Mouse (Mus musculus): Measurements from ENCODE around the gene Pkp1. TPM values are rescaled to one million over a fixed set of nuclear protein-coding genes. Genes with fewer than 3 reads are reported as not detected.

Pkp1 gene
- polyA plus RNA-seq, 1 experiment from 2014 or later = 0.10 TPM

DNA sequence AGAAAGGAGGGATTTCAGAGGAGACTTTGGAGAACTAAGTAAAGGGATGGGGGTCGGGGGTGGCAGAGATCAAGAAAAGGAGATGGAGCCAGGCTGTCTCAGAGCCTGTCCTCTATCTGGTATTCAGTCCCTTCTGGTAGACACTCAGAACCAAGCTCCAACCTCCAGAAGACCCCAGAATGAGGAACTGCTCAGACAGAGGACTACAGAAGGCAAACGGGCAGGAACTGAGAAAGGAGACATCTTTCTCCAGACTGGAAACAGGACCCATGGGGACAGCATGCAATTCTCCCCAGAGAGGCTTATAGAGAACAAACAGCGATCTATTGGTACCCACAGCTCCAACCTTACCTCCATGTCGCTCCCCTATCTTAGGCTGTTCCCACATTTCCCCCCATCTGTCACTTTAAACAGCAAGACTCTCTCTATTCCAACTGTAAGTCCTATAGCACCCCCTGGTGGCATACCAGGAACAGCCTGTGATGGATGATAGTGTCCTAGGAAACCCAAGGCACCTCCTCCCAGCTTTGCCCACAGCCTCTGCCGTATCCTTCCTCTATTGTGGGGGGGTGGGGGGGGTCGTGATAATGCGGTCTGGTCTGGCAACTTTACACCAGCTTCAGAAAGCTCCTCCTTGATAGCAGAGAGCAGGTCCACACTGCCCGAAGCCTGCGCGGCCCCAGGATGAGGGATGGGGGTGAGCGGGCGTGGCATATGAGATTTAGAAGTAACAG lies 25.7 kb upstream of the Pkp1 start:
- Histone ChIP-seq H3K27ac (ENCODE audit: low read depth, low read length) (no peak overlapping the region), H3K27me3 (replicated peaks; ENCODE audit: control insufficient read depth, insufficient read depth, low read length) (peaks cover 16% of the 10 kb centered on the region; the same call in 1 of the 2 replicates), H3K4me2 (no peak overlapping the region), H3K9me3 (ENCODE audit: control insufficient read depth, low read length) (no peaks in the 10 kb centered on the region), H3K4me3 (ENCODE audit: low read depth, low read length) (no peak overlapping the region), H3K9ac (ENCODE audit: low read depth, low read length) (no peak overlapping the region), H3K36me3 (ENCODE audit: control insufficient read depth, insufficient read depth, low read length) (no peaks in the 10 kb centered on the region), H3K4me1 (replicated peaks; ENCODE audit: control insufficient read depth, insufficient read depth, low read length) (peaks cover 11% of the 10 kb centered on the region)
- DNase-seq (ENCODE audit: low spot score) (peak; percentile 73), ATAC-seq (replicated peaks; ENCODE audit: low FRiP score) (peak; percentile 26; the same call in 1 of the 2 replicates)
- WGBS = 37% methylated on average over 12 of the region's 12 CpGs

- no peak overlapping the region for H3K4me3 ChIP-seq (ENCODE audit: low read depth, low read length)
- no peaks in the 10 kb centered on the region for H3K36me3 ChIP-seq (ENCODE audit: control insufficient read depth, insufficient read depth, low read length)
- H3K4me2 ChIP-seq = no peak overlapping the region
- no peaks in the 10 kb centered on the region for H3K9me3 ChIP-seq (ENCODE audit: control insufficient read depth, low read length)
- DNase-seq (ENCODE audit: low spot score) (no peak), ATAC-seq (replicated peaks; ENCODE audit: low FRiP score) (no peak)
- no peak overlapping the region for H3K27ac ChIP-seq (ENCODE audit: low read depth, low read length)
- peaks cover 16% of the 10 kb centered on the region; the same call in 1 of the 2 replicates for H3K27me3 ChIP-seq (replicated peaks; ENCODE audit: control insufficient read depth, insufficient read depth, low read length)
- H3K4me1 ChIP-seq (replicated peaks; ENCODE audit: control insufficient read depth, insufficient read depth, low read length) = peaks cover 11% of the 10 kb centered on the region
- H3K9ac ChIP-seq (ENCODE audit: low read depth, low read length) = no peak overlapping the region
- 91% methylated on average over 2 of the region's 2 CpGs for WGBS
Observed at GRCm38 (mm10) chr1:135943713-135944112, 24.7 kb upstream of the Pkp1 start.

- peak overlapping the region; percentile 64 for H3K27ac ChIP-seq (ENCODE audit: low read depth, low read length)
Observed at GRCm38 (mm10) chr1:135942116-135942515, 23.1 kb upstream of the Pkp1 start.

GRCm38 (mm10) chr1:135941259-135942006 lies 22.4 kb upstream of the Pkp1 start:
- Histone ChIP-seq H3K4me3 (ENCODE audit: low read depth, low read length) (no peak overlapping the region), H3K4me1 (replicated peaks; ENCODE audit: control insufficient read depth, insufficient read depth, low read length) (peaks cover 11% of the 10 kb centered on the region), H3K27me3 (replicated peaks; ENCODE audit: control insufficient read depth, insufficient read depth, low read length) (peaks cover 16% of the 10 kb centered on the region; the same call in 1 of the 2 replicates), H3K36me3 (ENCODE audit: control insufficient read depth, insufficient read depth, low read length) (no peaks in the 10 kb centered on the region), H3K9me3 (ENCODE audit: control insufficient read depth, low read length) (no peaks in the 10 kb centered on the region), H3K27ac (ENCODE audit: low read depth, low read length) (peak overlapping the region; percentile 96), H3K9ac (ENCODE audit: low read depth, low read length) (peak overlapping the region; percentile 48), H3K4me2 (peak overlapping the region; percentile 54)
- ATAC-seq (replicated peaks; ENCODE audit: low FRiP score) (peak; percentile 95), DNase-seq (ENCODE audit: low spot score) (peak; percentile 41)
- 50% methylated on average over 6 of the region's 6 CpGs for WGBS

More at GRCm38 (mm10) chr1:135942116-135942515, 23.1 kb upstream of the Pkp1 start:
- Histone ChIP-seq H3K9ac (ENCODE audit: low read depth, low read length) (peak overlapping the region; percentile 52), H3K4me2 (peak overlapping the region; percentile 45), H3K4me1 (replicated peaks; ENCODE audit: control insufficient read depth, insufficient read depth, low read length) (peaks cover 11% of the 10 kb centered on the region), H3K36me3 (ENCODE audit: control insufficient read depth, insufficient read depth, low read length) (no peaks in the 10 kb centered on the region), H3K9me3 (ENCODE audit: control insufficient read depth, low read length) (no peaks in the 10 kb centered on the region), H3K27me3 (replicated peaks; ENCODE audit: control insufficient read depth, insufficient read depth, low read length) (peaks cover 16% of the 10 kb centered on the region; the same call in 1 of the 2 replicates), H3K4me3 (ENCODE audit: low read depth, low read length) (no peak overlapping the region)
- WGBS = 25% methylated on average over 7 of the region's 7 CpGs
- DNase-seq (ENCODE audit: low spot score) = no peak
- 0 out of 2 replicates have a peak, but pooled peaks have one; percentile 30 for ATAC-seq (replicated peaks; ENCODE audit: low FRiP score)

- H3K36me3 ChIP-seq (ENCODE audit: control insufficient read depth, insufficient read depth, low read length) = no peaks in the 10 kb centered on the region
Observed at GRCm38 (mm10) chr1:135936091-135936490, 17.1 kb upstream of the Pkp1 start.

GRCm38 (mm10) chr1:135933704-135934293 lies 14.8 kb upstream of the Pkp1 start:
- 75% methylated on average over 18 of the region's 18 CpGs for WGBS
- no peak for ATAC-seq (replicated peaks; ENCODE audit: low FRiP score)

More at GRCm38 (mm10) chr1:135936091-135936490, 17.1 kb upstream of the Pkp1 start:
- Histone ChIP-seq H3K4me3 (ENCODE audit: low read depth, low read length) (no peak overlapping the region), H3K27ac (ENCODE audit: low read depth, low read length) (no peak overlapping the region), H3K4me2 (no peak overlapping the region), H3K4me1 (replicated peaks; ENCODE audit: control insufficient read depth, insufficient read depth, low read length) (peaks cover 3% of the 10 kb centered on the region), H3K9ac (ENCODE audit: low read depth, low read length) (no peak overlapping the region), H3K27me3 (replicated peaks; ENCODE audit: control insufficient read depth, insufficient read depth, low read length) (no peaks in the 10 kb centered on the region), H3K9me3 (ENCODE audit: control insufficient read depth, low read length) (no peaks in the 10 kb centered on the region)
- ATAC-seq (replicated peaks; ENCODE audit: low FRiP score) = peak; percentile 67
- DNase-seq (ENCODE audit: low spot score) = no peak
- WGBS = 73% methylated on average over 1 of the region's 1 CpGs

DNA sequence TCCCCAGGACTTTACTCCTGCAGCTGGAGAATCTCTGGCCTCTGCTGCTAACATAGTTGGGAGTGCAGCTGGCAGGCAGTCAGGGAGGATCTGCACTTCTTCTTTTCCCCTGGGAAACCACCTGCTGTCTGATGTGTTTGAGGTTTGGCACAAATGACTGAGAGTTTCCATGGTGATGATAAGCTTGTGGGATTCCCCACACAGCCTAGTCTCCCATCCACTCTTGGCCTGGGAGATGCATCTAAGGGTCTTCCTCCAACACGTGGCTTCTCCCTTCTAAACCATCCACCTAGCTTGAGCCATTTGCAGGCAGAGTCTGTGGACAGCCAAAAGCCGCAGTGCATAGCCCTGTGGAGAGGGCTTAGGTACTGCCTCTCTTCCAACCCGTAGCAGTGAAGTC lies 10.9 kb upstream of the Pkp1 start:
- no peaks in the 10 kb centered on the region for H3K36me3 ChIP-seq (ENCODE audit: control insufficient read depth, insufficient read depth, low read length)
- no peaks in the 10 kb centered on the region for H3K9me3 ChIP-seq (ENCODE audit: control insufficient read depth, low read length)
- ATAC-seq (replicated peaks; ENCODE audit: low FRiP score) (no peak), DNase-seq (ENCODE audit: low spot score) (no peak)
- H3K4me1 ChIP-seq (replicated peaks; ENCODE audit: control insufficient read depth, insufficient read depth, low read length) = no peaks in the 10 kb centered on the region
- H3K4me2 ChIP-seq = no peak overlapping the region
- H3K9ac ChIP-seq (ENCODE audit: low read depth, low read length) = no peak overlapping the region
- WGBS = 66% methylated on average over 3 of the region's 3 CpGs
- peaks cover 8% of the 10 kb centered on the region for H3K27me3 ChIP-seq (replicated peaks; ENCODE audit: control insufficient read depth, insufficient read depth, low read length)
- no peak overlapping the region for H3K27ac ChIP-seq (ENCODE audit: low read depth, low read length)
- H3K4me3 ChIP-seq (ENCODE audit: low read depth, low read length) = no peak overlapping the region

More at GRCm38 (mm10) chr1:135933704-135934293, 14.8 kb upstream of the Pkp1 start:
- no peak overlapping the region for H3K4me2 ChIP-seq
- H3K27me3 ChIP-seq (replicated peaks; ENCODE audit: control insufficient read depth, insufficient read depth, low read length) = peaks cover 4% of the 10 kb centered on the region; the same call in 1 of the 2 replicates
- no peak for DNase-seq (ENCODE audit: low spot score)
- no peak overlapping the region for H3K9ac ChIP-seq (ENCODE audit: low read depth, low read length)
- H3K4me1 ChIP-seq (replicated peaks; ENCODE audit: control insufficient read depth, insufficient read depth, low read length) = no peaks in the 10 kb centered on the region; the same call in 1 of the 2 replicates
- H3K36me3 ChIP-seq (ENCODE audit: control insufficient read depth, insufficient read depth, low read length) = no peaks in the 10 kb centered on the region
- H3K4me3 ChIP-seq (ENCODE audit: low read depth, low read length) = no peak overlapping the region
- no peak overlapping the region for H3K27ac ChIP-seq (ENCODE audit: low read depth, low read length)
- no peaks in the 10 kb centered on the region for H3K9me3 ChIP-seq (ENCODE audit: control insufficient read depth, low read length)

GRCm38 (mm10) chr1:135925848-135926247 lies 6.8 kb upstream of the Pkp1 start:
- WGBS = 66% methylated on average over 5 of the region's 5 CpGs
- no peak overlapping the region for H3K9ac ChIP-seq (ENCODE audit: low read depth, low read length)
- ATAC-seq (replicated peaks; ENCODE audit: low FRiP score) (no peak), DNase-seq (ENCODE audit: low spot score) (no peak)
- no peaks in the 10 kb centered on the region for H3K4me1 ChIP-seq (replicated peaks; ENCODE audit: control insufficient read depth, insufficient read depth, low read length)
- H3K4me3 ChIP-seq (ENCODE audit: low read depth, low read length) = no peak overlapping the region
- no peaks in the 10 kb centered on the region for H3K9me3 ChIP-seq (ENCODE audit: control insufficient read depth, low read length)
- H3K27ac ChIP-seq (ENCODE audit: low read depth, low read length) = no peak overlapping the region
- H3K4me2 ChIP-seq = no peak overlapping the region
- no peaks in the 10 kb centered on the region for H3K36me3 ChIP-seq (ENCODE audit: control insufficient read depth, insufficient read depth, low read length)
- peaks cover 44% of the 10 kb centered on the region for H3K27me3 ChIP-seq (replicated peaks; ENCODE audit: control insufficient read depth, insufficient read depth, low read length)

All from liver, embryonic 11.5 days (tissue).